Mouse (Mus musculus): ENCODE measurements around the gene Ankrd7.

- no peak for TF ChIP-seq CTCF (IDR thresholded peaks at IDR 0.05; ENCODE audit: extremely low read depth, insufficient read length, insufficient replicate concordance, low read depth, low read length)
- no peak for TF ChIP-seq POLR2A (IDR thresholded peaks at IDR 0.05; ENCODE audit: low read depth, low read length)
Observed at GRCm38 (mm10) chr6:18894142-18894541, 28.0 kb downstream of the Ankrd7 start.
